Mouse (Mus musculus) small intestine, adult 2 months (tissue): Measurements from ENCODE around the gene Olfr1270.
"Not testable (repeated sequence)": the region's sequence is repeated elsewhere in the genome, so short reads cannot be mapped to it uniquely, and the experiment has no call there.

Source experiments
- CTCF ChIP-seq: fragments of 200-500 bp; IDR thresholded peaks from 2 replicates; pipeline ENCODE4 v1.5.1; 2012; ENCODE audit warnings: low read depth, mild to moderate bottlenecking, control low read depth, inconsistent platforms, low read length, moderate library complexity, mixed read lengths; ENCODE audit not compliant: insufficient replicate concordance, insufficient read length; ENCODE audit errors: extremely low read depth
- POLR2A ChIP-seq: fragments of 200-500 bp; IDR thresholded peaks from 2 replicates; pipeline ENCODE4 v1.6.1; 2012; ENCODE audit warnings: low read depth, mild to moderate bottlenecking, control low read depth, inconsistent platforms, low read length, moderate library complexity

- TF ChIP-seq CTCF, POLR2A: not testable (repeated sequence)
Observed at GRCm38 (mm10) chr2:90194750-90195149, 41.9 kb upstream of the Olfr1270 start.
